Mouse (Mus musculus) left cerebral cortex, adult 8-10 months (tissue): ENCODE measurements around the gene Zdhhc23. TPM values are rescaled to one million over a fixed set of nuclear protein-coding genes. Genes with fewer than 3 reads are reported as not detected.

Experiments used
- DNase-seq, 2 experiments: peaks; one replicate each; pipeline ENCODE4 v3.0.0; 2022; ENCODE audit warnings: low spot score in 2 of 2
- total RNA-seq, 4 experiments: library from RNA; stranded (reverse); gene quantifications; 2 replicates each; pipeline ENCODE4 v1.2.4; 2022

Gene Zdhhc23
- total RNA-seq: 10 to 100 TPM; 23.8 to 26.2 (median 25.3) TPM

DNA sequence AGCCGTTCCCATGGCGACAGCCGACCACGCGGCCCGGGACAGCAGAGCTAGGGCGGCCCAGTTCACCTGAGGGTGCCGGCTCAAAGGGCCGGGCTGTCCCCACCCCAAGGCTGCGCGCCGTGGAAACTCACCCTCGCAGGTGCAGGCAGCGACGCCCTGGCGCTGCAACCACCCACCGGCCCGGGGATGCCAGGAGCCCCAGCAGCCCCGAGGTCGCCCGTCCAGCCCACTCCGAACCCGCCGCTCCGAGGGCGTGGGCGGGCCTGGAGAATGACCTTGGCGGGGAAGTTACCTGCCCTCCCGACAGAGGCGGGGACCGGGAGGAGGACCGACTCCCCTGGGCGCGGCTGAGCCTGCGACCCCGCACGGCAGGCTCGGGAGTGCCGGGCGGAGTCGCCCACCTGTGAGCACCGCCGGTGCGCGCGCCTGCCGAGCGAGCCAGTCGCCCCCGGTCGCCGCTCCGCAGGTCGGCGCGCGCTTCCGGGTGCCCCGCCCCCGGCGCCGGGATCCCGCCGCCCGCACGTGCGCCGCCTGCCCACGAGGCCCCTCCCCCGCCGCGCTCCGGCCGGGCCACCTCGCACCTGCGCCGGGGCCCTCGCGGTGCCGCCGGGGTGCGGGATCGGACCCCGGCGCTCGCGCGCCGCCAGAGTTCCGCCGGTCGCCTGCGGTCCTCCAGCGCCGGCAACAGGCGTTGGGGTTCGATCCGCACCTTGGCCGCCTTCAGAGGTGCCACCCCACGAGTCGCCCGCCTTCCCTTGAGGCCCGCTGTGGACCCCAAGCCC is at the start of gene Zdhhc23:
Gene Zdhhc23 (minus strand): TSS at position 464 of the 782 bp plus-strand sequence.
- no peak for DNase-seq

DNA sequence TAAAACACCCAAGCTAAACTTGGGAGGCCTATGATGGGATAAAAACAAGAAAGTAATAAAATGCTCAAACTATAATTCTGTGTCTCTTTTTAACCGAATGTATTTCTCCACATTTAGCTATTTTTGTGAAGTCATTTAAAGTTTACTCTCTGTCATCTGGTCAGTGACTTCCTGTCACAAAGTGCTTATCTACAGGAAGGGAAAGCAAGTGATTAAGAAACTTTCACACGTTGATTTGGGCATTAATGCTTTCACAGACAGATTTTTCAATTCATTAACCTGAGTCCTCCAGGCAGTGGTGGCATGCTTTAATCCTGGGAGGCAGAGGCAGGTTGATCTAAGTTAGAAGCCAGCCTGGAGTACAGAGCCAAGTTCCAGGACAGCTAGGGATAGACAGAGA is 49.7 kb upstream of the Zdhhc23 start:
- DNase-seq: no peak

DNA sequence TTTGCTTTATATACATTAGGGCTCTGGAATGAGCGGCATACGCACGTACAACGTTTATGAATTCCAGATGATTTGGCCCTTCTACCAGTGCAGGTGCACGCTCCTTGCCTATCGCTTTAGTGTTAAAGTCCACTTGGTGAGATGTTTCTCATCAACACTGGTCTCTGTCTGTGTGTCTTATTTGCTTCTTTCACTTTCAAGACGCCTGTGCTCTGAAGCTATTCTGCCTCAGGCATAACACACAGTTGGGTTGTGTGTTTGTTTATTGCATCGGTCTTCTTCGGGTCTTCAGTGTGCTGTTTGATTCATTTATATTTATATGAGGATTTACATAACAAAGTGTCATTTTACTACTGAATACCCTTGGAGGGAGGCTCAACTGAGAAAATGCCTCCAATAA is 47.2 kb upstream of the Zdhhc23 start:
- DNase-seq: no peak

DNA sequence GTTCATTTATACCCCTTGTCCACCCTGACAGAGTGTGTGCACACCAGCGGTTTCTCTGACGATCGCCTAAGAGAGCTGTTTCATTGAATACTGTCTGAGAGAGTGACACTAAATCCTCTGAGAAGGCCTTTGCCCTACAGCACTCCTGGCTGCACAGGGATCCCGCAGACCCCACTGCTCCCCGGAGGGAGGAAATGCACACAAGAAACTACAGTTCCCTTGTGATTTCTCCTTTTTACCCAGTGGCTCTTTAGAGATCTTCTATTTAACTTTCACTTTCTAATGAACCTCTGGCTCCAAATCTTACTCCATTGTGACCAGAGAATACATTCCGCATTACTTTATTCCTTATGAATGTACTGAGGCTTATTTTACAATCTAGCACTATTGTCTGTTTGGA is 46.6 kb upstream of the Zdhhc23 start:
- no peak for DNase-seq

DNA sequence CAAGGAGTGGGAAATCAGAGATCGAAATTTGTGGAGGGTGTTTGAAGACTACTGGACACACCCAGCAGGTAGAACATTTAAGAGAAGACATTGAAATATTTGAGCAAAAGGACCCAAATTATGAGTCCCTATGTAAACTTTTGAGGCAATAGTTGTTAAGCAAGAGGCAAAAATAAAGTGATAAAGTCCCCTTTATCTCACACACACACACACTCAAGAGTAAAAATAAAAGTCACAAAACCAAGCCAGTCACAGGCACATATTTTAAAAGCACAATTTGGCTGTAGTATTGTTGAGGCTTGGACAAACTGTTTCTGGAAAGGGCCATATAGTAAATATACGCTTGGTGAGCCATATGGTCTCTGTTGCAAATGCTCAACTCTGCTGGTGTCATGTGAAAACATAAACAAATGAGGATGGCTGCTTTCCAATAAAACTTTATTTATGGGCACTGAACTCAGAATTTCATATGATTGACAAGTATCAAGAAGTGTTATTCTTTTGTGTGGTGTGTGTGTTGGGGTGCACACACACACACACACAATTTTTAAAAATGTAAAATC is 39.5 kb upstream of the Zdhhc23 start:
- no peak for DNase-seq

GRCm38 (mm10) chr16:44018372-44018771 is 38.8 kb upstream of the Zdhhc23 start:
- no peak for DNase-seq

- no peak for DNase-seq
These were observed 38.1 kb upstream of the Zdhhc23 start for GRCm38 (mm10) chr16:44017707-44018106.

GRCm38 (mm10) chr16:44016164-44016563 is 36.6 kb upstream of the Zdhhc23 start:
- DNase-seq: no peak

GRCm38 (mm10) chr16:44015416-44016158 is 36.0 kb upstream of the Zdhhc23 start:
- DNase-seq: no peak

DNA sequence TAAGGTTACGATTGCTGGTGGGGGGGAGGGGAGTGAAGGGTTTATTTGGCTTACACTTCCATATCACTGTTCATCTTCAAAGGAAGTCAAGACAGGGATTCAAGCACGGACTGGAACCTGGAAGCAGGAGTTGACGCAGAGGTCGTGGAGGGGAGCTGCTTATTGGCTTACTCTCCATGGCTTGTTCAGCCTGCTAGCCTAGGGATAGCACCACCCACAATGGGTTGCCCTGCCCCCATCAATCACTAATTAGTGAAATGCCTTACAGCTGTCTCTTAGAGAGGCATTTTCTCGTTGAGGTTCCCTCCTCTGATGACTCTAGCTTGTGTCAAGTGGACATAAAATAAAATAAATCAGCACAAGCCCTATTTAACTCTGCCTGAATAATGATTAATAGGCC is 31.4 kb upstream of the Zdhhc23 start:
- DNase-seq: no peak

DNA sequence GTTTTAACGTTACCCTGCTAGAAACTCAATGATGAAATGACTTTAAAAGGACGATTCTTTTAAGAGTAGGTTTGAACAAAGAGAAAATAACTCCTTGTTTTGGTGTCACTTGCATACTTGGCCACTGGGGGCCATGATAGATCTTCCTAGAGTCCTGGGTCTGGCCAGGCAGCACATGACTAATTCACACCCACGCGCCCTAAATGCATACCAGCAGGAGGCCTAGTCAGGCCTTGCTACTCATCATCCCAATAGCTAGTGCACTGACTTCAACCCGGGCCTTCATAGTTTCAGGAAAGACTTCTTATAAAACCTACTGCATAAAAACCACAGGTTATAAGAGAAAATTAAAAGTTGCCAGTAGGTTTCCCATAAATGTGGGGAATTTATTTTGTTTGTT is 22.5 kb upstream of the Zdhhc23 start:
- no peak for DNase-seq

GRCm38 (mm10) chr16:43999541-43999940 is 19.9 kb upstream of the Zdhhc23 start:
- DNase-seq: no peak

DNA sequence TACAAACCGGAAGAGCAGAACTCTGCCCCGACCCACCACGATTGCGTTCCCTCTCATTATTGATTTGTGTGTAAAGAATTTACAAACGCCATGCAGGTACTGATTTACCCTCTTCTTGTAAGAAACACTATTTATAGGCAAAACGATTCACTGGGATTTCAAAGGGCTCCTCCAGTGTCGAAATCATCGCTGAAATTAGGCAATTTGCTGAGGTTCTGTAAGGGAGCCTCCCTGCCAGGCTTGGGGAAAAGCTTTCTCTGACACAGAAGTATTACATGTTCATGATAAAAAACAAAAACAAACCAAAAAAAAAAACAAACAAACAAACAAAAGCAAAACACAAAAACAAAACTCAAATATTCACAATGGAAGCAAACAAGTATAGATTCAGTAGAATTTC is 19.5 kb upstream of the Zdhhc23 start:
- DNase-seq: no peak

DNA sequence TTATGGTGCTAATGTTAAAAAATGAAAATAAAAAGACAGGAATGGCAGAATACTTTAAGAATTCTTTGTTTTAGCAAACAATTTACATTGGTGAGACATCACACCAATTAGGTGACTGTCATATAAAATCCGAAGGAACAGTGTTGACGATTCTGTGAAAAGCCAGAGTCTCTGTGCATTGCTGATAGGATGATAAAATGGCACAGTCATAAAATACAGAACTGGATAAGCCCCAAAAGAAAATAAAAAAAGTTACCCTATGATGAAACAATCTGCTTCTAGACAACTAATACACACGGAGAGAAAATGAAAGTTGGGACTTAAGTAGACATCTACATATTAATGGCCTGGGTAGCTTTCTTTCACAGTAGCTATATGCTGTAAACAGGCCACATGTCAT is 15.0 kb upstream of the Zdhhc23 start:
- DNase-seq: no peak

GRCm38 (mm10) chr16:43986299-43986698 is 6.7 kb upstream of the Zdhhc23 start:
- DNase-seq: no peak

GRCm38 (mm10) chr16:43980110-43980609 is 569 bp upstream of the Zdhhc23 start:
- DNase-seq: no peak

DNA sequence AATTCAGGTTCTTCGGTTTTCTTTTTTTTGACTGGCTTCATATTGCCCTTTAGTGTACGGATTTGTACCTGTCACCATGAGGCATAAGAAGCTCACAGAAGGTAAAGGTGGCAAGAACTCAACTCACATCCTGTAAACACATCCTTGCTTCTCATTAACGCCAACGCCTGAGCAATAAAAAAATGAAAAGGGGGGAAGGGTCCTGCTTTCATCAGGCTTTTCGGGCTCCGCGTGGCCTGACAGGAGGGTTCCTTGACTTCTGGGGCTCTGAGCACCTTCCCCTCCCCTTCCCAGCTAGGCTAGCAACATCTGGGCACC is 622 bp downstream of the Zdhhc23 start:
- no peak for DNase-seq

GRCm38 (mm10) chr16:43973606-43974220 is 5.9 kb downstream of the Zdhhc23 start:
- no peak for DNase-seq

DNA sequence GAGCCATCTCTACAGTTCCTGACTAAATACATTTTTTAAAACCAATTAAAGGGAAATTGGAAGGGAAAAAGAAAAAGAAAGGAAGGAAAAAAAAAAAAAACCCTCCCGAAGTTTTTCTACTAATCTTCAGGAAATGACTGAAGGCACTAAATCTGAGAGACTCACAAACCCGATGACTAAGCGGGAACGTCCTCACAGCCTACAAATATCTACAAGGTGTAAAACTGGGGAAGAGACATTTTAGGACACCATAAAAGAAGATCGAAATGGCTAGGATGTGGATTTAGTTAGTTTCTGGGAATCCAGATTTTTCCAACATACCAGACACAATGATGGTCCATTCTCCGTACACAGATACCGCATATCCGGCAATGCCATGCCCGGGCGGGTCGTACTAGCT is 6.4 kb downstream of the Zdhhc23 start:
- DNase-seq: no peak

GRCm38 (mm10) chr16:43972391-43972790 is 7.2 kb downstream of the Zdhhc23 start:
- no peak for DNase-seq

DNA sequence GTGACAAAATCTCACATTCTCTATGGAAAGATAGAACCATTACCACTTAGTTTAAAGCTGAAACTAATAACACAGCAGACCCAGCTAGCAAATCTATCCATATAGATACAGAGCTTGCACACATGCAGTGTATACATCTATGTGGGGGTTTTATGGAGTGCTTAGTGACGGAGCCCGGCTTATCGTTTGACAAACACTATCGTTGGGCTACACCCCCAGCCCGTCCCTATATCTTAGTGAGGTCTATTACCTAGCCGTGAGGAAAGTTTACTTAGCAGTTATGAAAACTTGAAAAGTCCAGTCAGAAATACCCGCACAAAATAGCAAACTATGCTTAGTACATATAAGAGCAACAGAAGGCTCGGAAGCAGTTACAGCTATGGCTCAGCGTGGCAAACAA is 7.8 kb downstream of the Zdhhc23 start:
- DNase-seq: no peak

DNA sequence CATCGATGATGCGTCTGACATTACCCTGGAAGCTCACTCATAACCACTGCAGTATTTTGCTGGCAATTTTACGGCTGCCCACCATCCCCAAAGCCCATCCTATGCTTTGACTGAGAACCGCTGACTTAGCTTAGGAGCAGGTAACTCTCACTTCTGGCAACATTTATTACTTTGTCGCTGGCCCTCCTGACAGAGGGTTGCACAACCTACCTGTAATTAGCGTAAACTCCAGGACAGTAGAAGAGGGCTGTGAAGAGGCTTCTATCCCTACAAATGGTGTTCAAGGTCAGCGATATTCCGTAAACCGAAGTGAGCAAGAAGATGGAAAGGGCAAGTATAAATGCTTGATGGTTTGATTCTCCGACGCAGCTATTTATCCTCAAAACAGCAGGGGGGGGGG is 8.4 kb downstream of the Zdhhc23 start:
- DNase-seq: no peak
